In genomic region chr10:128188242-128188877, GRCm38 (mm10) we compare ENCODE assay signal across 8 mouse cellular contexts. TPM values are rescaled to one million over a fixed set of nuclear protein-coding genes. Genes with fewer than 3 reads are reported as not detected.
DNase-seq lines count a peak whose midpoint lies in the region; ATAC-seq lines count a peak whose summit lies in the region.

No protein-coding gene starts in this region.

- 50% methylated on average over 2 of the region's 2 CpGs for WGBS in midbrain, embryonic 10.5 days
- WGBS in midbrain, embryonic 15.5 days, result 45% methylated on average over 2 of the region's 2 CpGs
- 46% methylated on average over 2 of the region's 2 CpGs for WGBS in limb, embryonic 10.5 days

- no peaks in the 10 kb centered on the region for H3K9me3 ChIP-seq in midbrain, embryonic 10.5 days (replicated peaks)
- no peaks in the 10 kb centered on the region for H3K9me3 ChIP-seq in midbrain, embryonic 15.5 days
- no peaks in the 10 kb centered on the region for H3K9me3 ChIP-seq in limb, embryonic 10.5 days (replicated peaks)

- no peaks in the 10 kb centered on the region for H3K4me1 ChIP-seq in midbrain, embryonic 10.5 days
- H3K4me1 ChIP-seq in midbrain, embryonic 15.5 days, result no peaks in the 10 kb centered on the region; the same call in 1 of the 2 replicates
- H3K4me1 ChIP-seq in limb, embryonic 10.5 days, result 0 out of 2 replicates have a peak, but pooled peaks cover 2% of the 10 kb centered on the region

- no peaks in the 10 kb centered on the region for H3K36me3 ChIP-seq in midbrain, embryonic 10.5 days
- H3K36me3 ChIP-seq in midbrain, embryonic 15.5 days (replicated peaks), result no peaks in the 10 kb centered on the region
- H3K36me3 ChIP-seq in limb, embryonic 10.5 days, result no peaks in the 10 kb centered on the region

- no peak overlapping the region for H3K27ac ChIP-seq in midbrain, embryonic 10.5 days (replicated peaks)
- H3K27ac ChIP-seq in midbrain, embryonic 15.5 days, result no peak overlapping the region
- no peak overlapping the region for H3K27ac ChIP-seq in limb, embryonic 10.5 days

- H3K9ac ChIP-seq in midbrain, embryonic 15.5 days, result no peak overlapping the region

- no peak for ATAC-seq in midbrain, embryonic 15.5 days (replicated peaks)
- ATAC-seq in erythroblast, adult 5-6 weeks (replicated peaks; ENCODE audit: low FRiP score, poor library complexity, severe bottlenecking), result peak; percentile 72
- peak; percentile 70 for ATAC-seq in inflammation-experienced regulatory T-cells, adult 6 months

- H3K4me2 ChIP-seq in midbrain, embryonic 15.5 days, result no peak overlapping the region

- peak; percentile 60 for DNase-seq in midbrain, embryonic 10.5 days (ENCODE audit: low spot score)
- DNase-seq in adrenal gland, postnatal 4 days (ENCODE audit: low spot score in 2 of 2), result peak; percentile 41 to 53
- peak; percentile 76 for DNase-seq in limb, embryonic 10.5 days (ENCODE audit: low spot score)
- peak; percentile 64 for DNase-seq in neural tube, embryonic 10.5 days (ENCODE audit: extremely low spot score, low spot score)
- DNase-seq in testis, postnatal 14 days (ENCODE audit: low spot score), result peak; percentile 42

- H3K4me3 ChIP-seq in midbrain, embryonic 10.5 days, result no peak overlapping the region
- H3K4me3 ChIP-seq in midbrain, embryonic 15.5 days, result no peak overlapping the region
- no peak overlapping the region for H3K4me3 ChIP-seq in limb, embryonic 10.5 days

- H3K27me3 ChIP-seq in midbrain, embryonic 10.5 days (ENCODE audit: low read depth, poor library complexity, severe bottlenecking), result peaks cover 6% of the 10 kb centered on the region
- peaks cover 5% of the 10 kb centered on the region; the same call in 1 of the 2 replicates for H3K27me3 ChIP-seq in midbrain, embryonic 15.5 days (replicated peaks)
- H3K27me3 ChIP-seq in limb, embryonic 10.5 days (ENCODE audit: low read depth, poor library complexity, severe bottlenecking), result peaks cover 2% of the 10 kb centered on the region

RNA-seq across cellular contexts. Expression of gene Gls2, which starts 5.9 kb away (rescaled TPM):
- 0.96 and 1.5 TPM in 2 replicates for polyA plus RNA-seq in midbrain, embryonic 10.5 days (2016; fragmentation: Nextera tagmentation; extraction: Ambion mirVana)
- 1.2 and 1.7 TPM in 2 replicates for polyA plus RNA-seq in midbrain, embryonic 15.5 days (2015; fragmentation: Nextera tagmentation; extraction: Ambion mirVana)
- total RNA-seq in adrenal gland, postnatal 4 days (2021), result 1 to 10 TPM; 4.8 to 8.2 TPM
- 3.8 TPM in 2 replicates for total RNA-seq in erythroblast, adult 5-6 weeks (2015; ENCODE audit: low replicate concordance)
- total RNA-seq in erythroblast, adult 5-6 weeks (2017; ENCODE audit: low replicate concordance), result 0.60 and 0.84 TPM in 2 replicates
- polyA plus RNA-seq in inflammation-experienced regulatory T-cells, adult 6 months (2017; shearing (Covaris generic)), result under 1 TPM in 2 of 3 experiments, not detected in 1; 0.28 to 0.58 TPM
- polyA plus RNA-seq in limb, embryonic 10.5 days (2016; fragmentation: Nextera tagmentation; extraction: Ambion mirVana), result 1.7 and 1.9 TPM in 2 replicates

RNA-seq across cellular contexts. Expression of gene Rbms2, which starts 8.3 kb away (rescaled TPM):
- 24.3 and 25.0 TPM in 2 replicates for polyA plus RNA-seq in midbrain, embryonic 10.5 days (2016; fragmentation: Nextera tagmentation; extraction: Ambion mirVana)
- 8.9 and 9.2 TPM in 2 replicates for polyA plus RNA-seq in midbrain, embryonic 15.5 days (2015; fragmentation: Nextera tagmentation; extraction: Ambion mirVana)
- 100 to 1,000 TPM in 1 of 2 experiments, 10 to 100 TPM in 1; 90.2 to 104 TPM for total RNA-seq in adrenal gland, postnatal 4 days (2021)
- 1.9 and 5.0 TPM in 2 replicates for total RNA-seq in erythroblast, adult 5-6 weeks (2015; ENCODE audit: low replicate concordance)
- total RNA-seq in erythroblast, adult 5-6 weeks (2017; ENCODE audit: low replicate concordance), result 0.51 and 6.8 TPM in 2 replicates
- polyA plus RNA-seq in inflammation-experienced regulatory T-cells, adult 6 months (2017; shearing (Covaris generic)), result 10 to 100 TPM; 24.7 to 29.4 (median 27.8) TPM
- polyA plus RNA-seq in limb, embryonic 10.5 days (2016; fragmentation: Nextera tagmentation; extraction: Ambion mirVana), result 26.4 and 32.5 TPM in 2 replicates

RNA-seq across cellular contexts. Expression of gene Spryd4, which starts 23.2 kb away (rescaled TPM):
- polyA plus RNA-seq in midbrain, embryonic 10.5 days (2016; fragmentation: Nextera tagmentation; extraction: Ambion mirVana), result 28.3 and 32.7 TPM in 2 replicates
- polyA plus RNA-seq in midbrain, embryonic 15.5 days (2015; fragmentation: Nextera tagmentation; extraction: Ambion mirVana), result 20.2 and 21.4 TPM in 2 replicates
- 10 to 100 TPM; 23.2 to 25.9 TPM for total RNA-seq in adrenal gland, postnatal 4 days (2021)
- 6.3 and 6.7 TPM in 2 replicates for total RNA-seq in erythroblast, adult 5-6 weeks (2015; ENCODE audit: low replicate concordance)
- 1.4 and 3.1 TPM in 2 replicates for total RNA-seq in erythroblast, adult 5-6 weeks (2017; ENCODE audit: low replicate concordance)
- polyA plus RNA-seq in inflammation-experienced regulatory T-cells, adult 6 months (2017; shearing (Covaris generic)), result 10 to 100 TPM in 2 of 3 experiments, 1 to 10 TPM in 1; 7.1 to 13.6 (median 13.5) TPM
- polyA plus RNA-seq in limb, embryonic 10.5 days (2016; fragmentation: Nextera tagmentation; extraction: Ambion mirVana), result 33.3 and 34.4 TPM in 2 replicates

RNA-seq across cellular contexts. Expression of gene Mip, which starts 37.3 kb away (rescaled TPM):
- 0.21 TPM in 1 of 2 replicates, not detected in the other for polyA plus RNA-seq in midbrain, embryonic 10.5 days (2016; fragmentation: Nextera tagmentation; extraction: Ambion mirVana)
- 0.09 TPM in 1 of 2 replicates, not detected in the other for polyA plus RNA-seq in midbrain, embryonic 15.5 days (2015; fragmentation: Nextera tagmentation; extraction: Ambion mirVana)
- total RNA-seq in adrenal gland, postnatal 4 days (2021), result not detected
- total RNA-seq in erythroblast, adult 5-6 weeks (2015; ENCODE audit: low replicate concordance), result not detected in 2 replicates
- total RNA-seq in erythroblast, adult 5-6 weeks (2017; ENCODE audit: low replicate concordance), result 0.84 and 0.85 TPM in 2 replicates
- polyA plus RNA-seq in inflammation-experienced regulatory T-cells, adult 6 months (2017; shearing (Covaris generic)), result not detected
- polyA plus RNA-seq in limb, embryonic 10.5 days (2016; fragmentation: Nextera tagmentation; extraction: Ambion mirVana), result 0.08 and 0.33 TPM in 2 replicates

RNA-seq across cellular contexts. Expression of gene Timeless, which starts 43.5 kb away (rescaled TPM):
- polyA plus RNA-seq in midbrain, embryonic 10.5 days (2016; fragmentation: Nextera tagmentation; extraction: Ambion mirVana), result 86.6 and 89.4 TPM in 2 replicates
- 17.8 and 20.5 TPM in 2 replicates for polyA plus RNA-seq in midbrain, embryonic 15.5 days (2015; fragmentation: Nextera tagmentation; extraction: Ambion mirVana)
- total RNA-seq in adrenal gland, postnatal 4 days (2021), result 10 to 100 TPM; 28.4 to 34.0 TPM
- total RNA-seq in erythroblast, adult 5-6 weeks (2015; ENCODE audit: low replicate concordance), result 4.0 and 6.3 TPM in 2 replicates
- total RNA-seq in erythroblast, adult 5-6 weeks (2017; ENCODE audit: low replicate concordance), result 39.4 and 44.5 TPM in 2 replicates
- polyA plus RNA-seq in inflammation-experienced regulatory T-cells, adult 6 months (2017; shearing (Covaris generic)), result 10 to 100 TPM; 23.2 to 45.9 (median 27.2) TPM
- polyA plus RNA-seq in limb, embryonic 10.5 days (2016; fragmentation: Nextera tagmentation; extraction: Ambion mirVana), result 127 and 135 TPM in 2 replicates
